Mouse (Mus musculus) stomach, embryonic 16.5 days (tissue): ENCODE data around the gene Herc4. TPM values are rescaled to one million over a fixed set of nuclear protein-coding genes. Genes with fewer than 3 reads are reported as not detected.

Source experiments
- ATAC-seq: fragments of 200-750 bp; cut with Nextera tagmentation; 2 replicates; pipeline ENCODE4 v1.8.0; 2017; ENCODE audit warnings: moderate number of reproducible peaks, moderate TSS enrichment; ENCODE audit not compliant: insufficient read depth, low FRiP score
- H3K27ac ChIP-seq: fragments of 300-500 bp; sonication (generic); 2 replicates; pipeline ENCODE4 v1.5.1; 2014; ENCODE audit warnings: low read length
- H3K27me3 ChIP-seq: fragments of 300-500 bp; sonication (generic); 2 replicates; pipeline ENCODE4 v1.6.1; 2014; ENCODE audit warnings: low read length, control low read depth, mixed read lengths; ENCODE audit not compliant: control insufficient read depth, insufficient read depth
- H3K36me3 ChIP-seq: fragments of 300-500 bp; sonication (generic); 2 replicates; pipeline ENCODE4 v1.6.1; 2014; ENCODE audit warnings: low read length; ENCODE audit not compliant: control insufficient read depth, insufficient read depth
- H3K4me1 ChIP-seq: fragments of 300-500 bp; sonication (generic); 2 replicates; pipeline ENCODE4 v1.6.1; 2014; ENCODE audit warnings: low read length, control low read depth, mixed read lengths; ENCODE audit not compliant: control insufficient read depth, insufficient read depth
- H3K4me2 ChIP-seq: fragments of 300-500 bp; sonication (generic); 2 replicates; pipeline ENCODE4 v1.6.1; 2014; ENCODE audit warnings: low read depth, low read length, mixed read lengths
- H3K4me3 ChIP-seq: fragments of 300-500 bp; sonication (generic); replicated peaks from 2 replicates; pipeline ENCODE4 v1.5.1; 2014; ENCODE audit warnings: mild to moderate bottlenecking, low read length
- H3K9ac ChIP-seq: fragments of 300-500 bp; sonication (generic); 2 replicates; pipeline ENCODE4 v1.6.1; 2014; ENCODE audit warnings: low read length
- H3K9me3 ChIP-seq: fragments of 300-500 bp; sonication (generic); replicated peaks from 2 replicates; pipeline ENCODE4 v1.6.1; 2016; ENCODE audit warnings: low read length, control low read depth; ENCODE audit not compliant: control insufficient read depth
- WGBS: fragments of 180-500 bp; shearing (Covaris S2); extraction: QIAGEN DNeasy Blood & Tissue Kit; methylation state at CpG from one replicate; pipeline ENCODE4 v1.1.7; 2014; 5-methylcytosine and 5-hydroxymethylcytosine counted together
- polyA plus RNA-seq: library from polyadenylated mRNA; unstranded; fragments of >200 nt; fragmentation: Nextera tagmentation; extraction: Ambion mirVana; gene quantifications from 2 replicates; pipeline ENCODE4 v1.2.1, GENCODE M21; 2015

Herc4 gene
- polyA plus RNA-seq, 1 experiment from 2014 or later = 41.1 TPM

DNA sequence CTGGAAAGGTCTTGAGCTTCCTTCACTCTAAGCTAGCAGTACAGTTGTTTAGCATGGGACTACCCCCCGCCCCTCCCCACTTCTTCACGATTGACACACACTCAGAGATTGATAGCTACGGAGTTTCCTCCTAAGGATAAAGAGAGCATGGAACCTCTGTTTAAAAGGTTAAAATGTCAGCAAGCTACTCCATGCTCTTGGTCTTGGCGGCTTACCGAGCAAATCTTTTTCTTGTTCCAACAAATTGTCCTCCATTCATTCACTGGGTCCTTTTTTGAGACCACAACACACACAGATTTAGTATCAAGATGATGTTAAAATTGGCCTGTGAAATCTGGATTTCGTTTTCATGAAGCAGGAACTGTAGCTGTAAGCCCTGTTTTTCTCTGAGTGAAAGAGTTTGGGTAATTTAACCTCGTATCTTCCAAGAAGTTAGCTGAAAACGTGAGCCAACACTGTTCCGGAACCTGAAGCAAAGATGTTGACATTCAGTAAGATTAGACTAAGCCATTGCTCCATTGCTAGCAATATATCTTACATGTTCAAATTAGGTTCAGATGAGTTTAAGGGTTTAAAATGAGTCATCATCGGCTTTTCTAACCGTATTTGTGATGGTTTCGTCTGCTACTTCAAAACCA is 693 bp upstream of the Herc4 start:
- 15% methylated on average over 12 of the region's 12 CpGs for WGBS
- peak overlapping the region; percentile 56 for H3K27ac ChIP-seq
- no peaks in the 10 kb centered on the region for H3K9me3 ChIP-seq
- peak overlapping the region; percentile 99 for H3K4me3 ChIP-seq
- peak overlapping the region; percentile 70 for H3K4me2 ChIP-seq
- 0 out of 2 replicates have a peak, but pooled peaks cover 5% of the 10 kb centered on the region for H3K36me3 ChIP-seq
- H3K27me3 ChIP-seq = no peaks in the 10 kb centered on the region
- peaks cover 17% of the 10 kb centered on the region for H3K4me1 ChIP-seq
- peak overlapping the region; percentile 62 for H3K9ac ChIP-seq
- no peak for ATAC-seq

DNA sequence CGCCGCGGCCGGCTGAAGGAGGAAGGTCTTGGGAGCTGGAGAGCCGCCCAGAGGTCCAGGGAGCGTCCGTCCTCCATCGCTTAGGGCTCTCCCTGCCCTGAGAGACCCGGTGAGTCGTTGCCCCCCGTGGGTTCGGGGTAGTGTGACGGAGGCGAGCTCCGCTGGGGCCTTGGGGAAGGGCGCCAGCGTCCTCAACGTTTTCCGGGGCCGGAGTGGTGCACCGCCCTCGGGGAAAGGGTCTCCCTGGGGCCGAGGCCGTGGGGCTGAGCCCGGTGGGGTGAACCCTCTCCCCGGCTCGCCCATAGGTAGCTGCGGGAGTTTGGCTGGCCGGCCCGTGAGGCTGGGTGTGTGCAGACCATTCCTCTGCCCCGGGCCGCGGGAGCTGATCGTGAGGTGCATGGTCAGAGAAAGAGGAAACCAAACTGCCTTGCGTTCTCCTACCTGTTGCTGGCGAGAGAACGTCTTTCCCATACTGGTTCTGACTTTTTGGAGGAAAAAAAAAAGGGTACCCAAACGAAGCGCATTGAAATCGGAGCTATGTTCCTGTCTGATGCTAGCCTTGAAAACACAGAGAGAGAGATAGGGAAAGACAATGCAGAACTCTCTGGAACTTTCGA is 553 bp downstream of the Herc4 start:
- peak; percentile 69 for ATAC-seq
- peak overlapping the region; percentile 99 for H3K4me3 ChIP-seq
- no peaks in the 10 kb centered on the region for H3K27me3 ChIP-seq
- peak overlapping the region; percentile 99 for H3K9ac ChIP-seq
- no peaks in the 10 kb centered on the region for H3K9me3 ChIP-seq
- H3K27ac ChIP-seq = peak overlapping the region; percentile 99
- under 1% methylated on average over 41 of the region's 41 CpGs for WGBS
- H3K4me1 ChIP-seq = peaks cover 17% of the 10 kb centered on the region
- 0 out of 2 replicates have a peak, but pooled peaks cover 5% of the 10 kb centered on the region for H3K36me3 ChIP-seq
- peak overlapping the region; percentile 60 for H3K4me2 ChIP-seq

DNA sequence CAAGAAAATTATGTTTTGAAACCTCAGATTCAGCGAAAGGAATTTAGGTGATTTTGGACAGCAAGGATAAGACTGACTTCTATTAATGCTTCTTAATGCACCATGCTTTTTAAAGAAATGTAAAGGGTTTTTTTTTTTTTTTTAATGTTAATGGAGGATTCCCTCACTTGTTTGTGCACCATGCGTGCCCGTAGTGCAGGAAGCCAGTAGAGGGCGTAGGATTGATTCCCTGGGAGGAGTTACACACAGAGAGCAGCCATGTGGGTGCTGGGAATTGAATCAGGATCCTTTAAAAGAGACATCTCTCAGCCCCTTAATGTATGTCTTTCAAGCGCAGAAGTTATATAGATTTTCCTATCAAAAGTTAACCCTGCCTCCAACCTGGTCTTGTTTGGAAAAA is 1.1 kb downstream of the Herc4 start:
- peak overlapping the region; percentile 99 for H3K27ac ChIP-seq

DNA sequence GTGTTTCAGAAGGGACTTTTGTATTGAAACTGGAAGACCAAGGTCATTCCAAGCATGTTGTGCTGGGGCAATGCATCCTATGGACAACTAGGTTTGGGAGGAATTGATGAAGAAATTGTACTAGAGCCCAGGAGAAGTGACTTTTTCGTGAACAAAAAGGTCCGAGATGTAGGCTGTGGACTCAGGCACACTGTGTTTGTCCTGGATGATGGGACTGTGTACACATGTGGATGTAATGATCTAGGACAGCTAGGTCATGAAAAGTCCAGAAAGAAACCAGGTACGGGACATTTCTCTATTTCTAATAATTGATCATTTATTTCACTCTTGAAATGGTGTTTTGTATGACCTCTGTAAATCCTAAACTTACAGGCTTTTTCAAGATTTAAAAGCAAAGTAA is 2.2 kb downstream of the Herc4 start:
- H3K9me3 ChIP-seq = no peaks in the 10 kb centered on the region
- H3K27me3 ChIP-seq = no peaks in the 10 kb centered on the region
- H3K27ac ChIP-seq = no peak overlapping the region
- peaks cover 15% of the 10 kb centered on the region; the same call in 1 of the 2 replicates for H3K36me3 ChIP-seq
- no peak overlapping the region for H3K4me3 ChIP-seq
- H3K4me2 ChIP-seq = 0 out of 2 replicates have a peak overlapping the region, but pooled peaks have one; percentile 7
- 88% methylated on average over 3 of the region's 3 CpGs for WGBS
- H3K4me1 ChIP-seq = peaks cover 17% of the 10 kb centered on the region
- no peak for ATAC-seq
- H3K9ac ChIP-seq = no peak overlapping the region

More for the DNA sequence above, 1.1 kb downstream of the Herc4 start:
- H3K4me3 ChIP-seq = peak overlapping the region; percentile 99
- H3K9ac ChIP-seq = peak overlapping the region; percentile 99; the same call in 1 of the 2 replicates
- H3K36me3 ChIP-seq = 0 out of 2 replicates have a peak, but pooled peaks cover 6% of the 10 kb centered on the region
- no peaks in the 10 kb centered on the region for H3K9me3 ChIP-seq
- peak overlapping the region; percentile 60 for H3K4me2 ChIP-seq
- peaks cover 17% of the 10 kb centered on the region for H3K4me1 ChIP-seq
- WGBS = 10% methylated on average over 5 of the region's 5 CpGs
- no peaks in the 10 kb centered on the region for H3K27me3 ChIP-seq
- no peak for ATAC-seq

DNA sequence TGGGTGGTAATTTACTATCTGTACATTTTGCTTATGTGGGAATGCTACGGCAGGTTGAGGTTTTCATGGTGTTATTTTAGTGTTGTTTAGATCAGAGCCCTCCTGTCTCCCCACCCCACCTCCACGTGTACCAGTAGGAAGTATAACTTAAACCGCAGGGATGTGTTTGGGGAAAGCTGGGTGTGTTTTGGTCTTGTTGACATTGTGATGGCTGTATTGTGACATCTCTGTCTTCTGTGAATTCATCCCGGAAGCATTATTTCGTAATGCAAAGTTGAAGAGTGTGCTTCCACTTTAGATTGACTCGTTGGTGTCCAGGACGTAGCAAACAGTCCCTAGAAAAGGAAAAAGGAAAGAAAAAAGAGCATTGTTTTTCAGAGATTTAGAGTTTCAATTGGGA is 3.8 kb downstream of the Herc4 start:
- no peak for ATAC-seq
- WGBS = 72% methylated on average over 7 of the region's 7 CpGs
- H3K9me3 ChIP-seq = no peaks in the 10 kb centered on the region
- no peaks in the 10 kb centered on the region for H3K27me3 ChIP-seq
- H3K27ac ChIP-seq = no peak overlapping the region
- peaks cover 15% of the 10 kb centered on the region; the same call in 1 of the 2 replicates for H3K36me3 ChIP-seq
- peaks cover 15% of the 10 kb centered on the region for H3K4me1 ChIP-seq
- H3K9ac ChIP-seq = no peak overlapping the region
- H3K4me3 ChIP-seq = no peak overlapping the region
- no peak overlapping the region for H3K4me2 ChIP-seq

DNA sequence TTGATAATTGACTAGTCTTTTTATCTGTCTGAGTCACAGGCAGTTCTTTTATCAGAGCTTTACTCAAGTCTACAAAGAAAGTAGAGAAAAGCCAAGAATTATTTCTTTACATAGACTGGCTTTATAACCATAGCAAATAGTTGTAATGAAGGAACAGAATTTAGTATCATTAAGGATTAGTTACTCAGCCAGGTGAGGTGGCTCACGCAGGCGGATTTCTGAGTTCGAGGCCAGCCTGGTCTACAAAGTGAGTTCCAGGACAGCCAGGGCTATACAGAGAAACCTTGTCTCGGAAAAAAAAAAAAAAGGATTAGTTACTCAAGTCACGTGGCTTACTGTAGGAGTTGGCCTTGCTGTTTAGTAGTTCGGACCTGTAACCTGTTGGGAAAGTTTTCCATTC is 4.8 kb downstream of the Herc4 start:
- Histone ChIP-seq H3K36me3 (peaks cover 17% of the 10 kb centered on the region; the same call in 1 of the 2 replicates), H3K27me3 (no peaks in the 10 kb centered on the region), H3K9me3 (no peaks in the 10 kb centered on the region), H3K4me3 (no peak overlapping the region), H3K4me2 (no peak overlapping the region), H3K9ac (no peak overlapping the region), H3K4me1 (peaks cover 10% of the 10 kb centered on the region), H3K27ac (no peak overlapping the region)
- ATAC-seq = no peak
- 87% methylated on average over 6 of the region's 6 CpGs for WGBS

DNA sequence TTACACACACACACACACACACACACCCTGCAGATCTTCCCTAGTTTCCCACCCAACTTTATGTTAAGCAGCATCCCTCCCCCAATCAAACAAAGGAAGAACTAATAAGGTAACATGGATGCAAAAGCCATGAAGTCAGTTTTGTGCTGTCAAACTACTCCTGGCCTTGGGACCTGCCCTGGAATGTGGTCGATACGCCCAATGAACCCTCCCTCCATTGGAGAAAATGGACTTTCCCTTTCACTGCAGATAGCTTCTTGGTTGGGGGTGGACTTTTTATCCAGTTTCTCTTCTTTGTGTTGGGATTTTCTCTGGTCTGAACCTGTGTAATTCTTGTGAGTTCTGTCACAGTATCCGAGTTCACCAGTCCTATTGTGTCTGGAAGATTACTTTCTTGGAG is 15.1 kb downstream of the Herc4 start:
- H3K4me1 ChIP-seq = no peaks in the 10 kb centered on the region
- H3K4me2 ChIP-seq = no peak overlapping the region
- H3K27ac ChIP-seq = no peak overlapping the region
- H3K9me3 ChIP-seq = no peaks in the 10 kb centered on the region
- ATAC-seq = no peak
- H3K27me3 ChIP-seq = no peaks in the 10 kb centered on the region
- 53% methylated on average over 3 of the region's 3 CpGs for WGBS
- H3K9ac ChIP-seq = no peak overlapping the region
- no peaks in the 10 kb centered on the region for H3K36me3 ChIP-seq
- no peak overlapping the region for H3K4me3 ChIP-seq

DNA sequence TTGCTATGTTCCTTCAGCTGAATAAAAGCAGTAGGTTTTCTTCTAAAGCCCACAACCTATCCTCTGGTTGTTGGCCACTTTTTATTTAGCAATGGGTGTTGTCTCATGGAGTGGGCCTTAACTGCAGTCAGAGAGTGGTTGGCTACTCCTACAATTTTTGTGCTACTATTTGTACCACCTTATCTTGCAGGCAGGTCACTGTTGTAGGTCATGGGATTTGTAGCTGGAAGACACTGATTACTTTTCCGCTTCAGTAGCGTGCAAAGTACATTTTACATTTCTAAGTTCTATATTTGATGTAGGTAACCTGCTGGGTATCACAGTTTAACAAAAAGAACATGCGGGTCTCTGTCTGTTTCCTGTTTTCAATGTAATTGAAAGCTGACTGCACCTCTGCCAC is 15.7 kb downstream of the Herc4 start:
- no peak for ATAC-seq
- H3K27me3 ChIP-seq = no peaks in the 10 kb centered on the region
- no peak overlapping the region for H3K27ac ChIP-seq
- WGBS = 80% methylated on average over 3 of the region's 3 CpGs
- H3K4me1 ChIP-seq = no peaks in the 10 kb centered on the region
- no peak overlapping the region for H3K4me2 ChIP-seq
- no peaks in the 10 kb centered on the region for H3K9me3 ChIP-seq
- no peak overlapping the region for H3K9ac ChIP-seq
- no peak overlapping the region for H3K4me3 ChIP-seq
- H3K36me3 ChIP-seq = 0 out of 2 replicates have a peak, but pooled peaks cover 2% of the 10 kb centered on the region

DNA sequence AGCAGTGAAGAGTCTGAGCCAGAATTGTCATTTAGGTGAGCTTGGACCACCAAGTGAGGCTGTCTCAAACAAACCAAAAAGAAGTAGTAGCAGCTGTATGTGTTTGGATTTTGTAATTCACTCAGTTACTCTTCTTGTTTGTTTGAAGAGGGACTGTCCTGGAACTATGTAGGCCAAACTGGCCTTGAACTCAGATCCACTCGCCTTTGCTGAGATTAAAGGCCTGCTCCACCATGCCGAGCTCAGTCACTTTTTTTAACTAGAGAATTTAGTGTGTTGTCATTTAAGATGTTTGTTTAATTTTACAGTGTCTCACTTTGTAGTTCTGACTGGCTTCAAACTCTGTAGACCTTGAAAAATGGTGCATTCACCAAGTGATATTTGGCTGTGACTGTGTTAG is 24.3 kb downstream of the Herc4 start:
- 72% methylated on average over 2 of the region's 2 CpGs for WGBS
- Histone ChIP-seq H3K27ac (no peak overlapping the region), H3K9ac (no peak overlapping the region), H3K9me3 (no peaks in the 10 kb centered on the region), H3K4me2 (no peak overlapping the region), H3K27me3 (no peaks in the 10 kb centered on the region), H3K4me1 (no peaks in the 10 kb centered on the region), H3K36me3 (peaks cover 13% of the 10 kb centered on the region), H3K4me3 (no peak overlapping the region)
- no peak for ATAC-seq
